Mouse (Mus musculus) megakaryocyte progenitor cell, adult 5-6 weeks (primary cell): ENCODE measurements at regions not wholly inside any gene's neighbourhood (a gene's known extent, or its start where the extent isn't known, plus 50 kb on each side); places are given as distances from the start of the nearest gene placed in this dataset.

ENCODE experiments used
- ATAC-seq: replicated peaks from 2 replicates; pipeline ENCODE4 v1.8.0; 2016; ENCODE audit warnings: mild to moderate bottlenecking, moderate TSS enrichment, inconsistent platforms; ENCODE audit not compliant: poor library complexity

- no peak for ATAC-seq
Measured at GRCm38 (mm10) chr13:48717036-48717435, 54.2 kb downstream of the Barx1 start.

GRCm38 (mm10) chr13:48717451-48717850 lies 54.7 kb downstream of the Barx1 start:
- no peak for ATAC-seq

GRCm38 (mm10) chr13:48723676-48724075 lies 60.9 kb downstream of the Barx1 start:
- ATAC-seq: no peak

- peak; percentile 74 for ATAC-seq
Measured at GRCm38 (mm10) chr13:48726430-48726829, 63.6 kb downstream of the Barx1 start.

GRCm38 (mm10) chr13:48731046-48731996 lies 68.5 kb downstream of the Barx1 start:
- peak; percentile 55 for ATAC-seq

- ATAC-seq: peak; percentile 60; the same call in 1 of the 2 replicates
Measured at GRCm38 (mm10) chr13:48732168-48732841, 69.5 kb downstream of the Barx1 start.

GRCm38 (mm10) chr13:48734985-48735384 lies 72.2 kb downstream of the Barx1 start:
- no peak for ATAC-seq

GRCm38 (mm10) chr13:48745566-48745965 lies 82.8 kb downstream of the Barx1 start:
- ATAC-seq: no peak

GRCm38 (mm10) chr13:48746301-48746700 lies 83.5 kb downstream of the Barx1 start:
- no peak for ATAC-seq
